Mouse (Mus musculus) ES-E14 (cell line): Measurements from ENCODE around the gene Ddx58.

Experiments
- CHD2 ChIP-seq: IDR thresholded peaks from 2 replicates; pipeline ENCODE4 v1.6.1; 2014; ENCODE audit warnings: mild to moderate bottlenecking, low read depth, low read length, inconsistent platforms
- HCFC1 ChIP-seq: IDR thresholded peaks from 2 replicates; pipeline ENCODE4 v1.6.1; 2012; ENCODE audit warnings: low read length, inconsistent platforms, borderline replicate concordance; ENCODE audit not compliant: insufficient read depth
- MAFK ChIP-seq: IDR thresholded peaks from 2 replicates; pipeline ENCODE4 v1.6.1; 2014; ENCODE audit warnings: mild to moderate bottlenecking, low read depth, low read length, inconsistent platforms; ENCODE audit not compliant: insufficient read depth
- ZNF384 ChIP-seq: IDR thresholded peaks from 2 replicates; pipeline ENCODE4 v1.6.1; 2012; ENCODE audit warnings: low read depth, low read length, inconsistent platforms

DNA sequence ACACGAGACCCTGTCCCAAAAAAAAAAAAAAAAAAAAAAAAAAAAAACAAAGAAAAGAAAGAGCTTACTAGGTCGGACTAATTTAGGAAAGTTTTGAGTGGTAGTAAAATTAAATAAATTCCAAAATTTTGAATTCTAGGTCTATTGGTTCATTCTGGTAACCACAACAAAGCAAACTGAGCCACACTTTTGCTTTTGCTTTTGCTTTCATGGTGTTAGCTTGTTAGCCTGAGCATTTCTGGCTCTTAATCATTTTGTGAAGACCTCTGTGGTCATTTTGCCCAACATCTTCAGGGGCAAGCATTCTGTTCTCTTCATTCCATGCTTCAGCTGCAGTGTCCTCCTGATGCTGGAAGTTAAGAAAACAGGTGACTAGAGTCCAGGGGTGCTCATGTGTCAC, 67.3 kb downstream of the Ddx58 start:
- TF ChIP-seq MAFK (no peak), ZNF384 (no peak), HCFC1 (no peak), CHD2 (no peak)
